Mouse (Mus musculus) testis, postnatal 14 days (tissue): ENCODE results near the gene Gm5294.

Source experiments
- DNase-seq: peaks from one replicate; pipeline ENCODE4 v3.0.0; 2021; ENCODE audit warnings: low spot score

Gm5294 gene

DNA sequence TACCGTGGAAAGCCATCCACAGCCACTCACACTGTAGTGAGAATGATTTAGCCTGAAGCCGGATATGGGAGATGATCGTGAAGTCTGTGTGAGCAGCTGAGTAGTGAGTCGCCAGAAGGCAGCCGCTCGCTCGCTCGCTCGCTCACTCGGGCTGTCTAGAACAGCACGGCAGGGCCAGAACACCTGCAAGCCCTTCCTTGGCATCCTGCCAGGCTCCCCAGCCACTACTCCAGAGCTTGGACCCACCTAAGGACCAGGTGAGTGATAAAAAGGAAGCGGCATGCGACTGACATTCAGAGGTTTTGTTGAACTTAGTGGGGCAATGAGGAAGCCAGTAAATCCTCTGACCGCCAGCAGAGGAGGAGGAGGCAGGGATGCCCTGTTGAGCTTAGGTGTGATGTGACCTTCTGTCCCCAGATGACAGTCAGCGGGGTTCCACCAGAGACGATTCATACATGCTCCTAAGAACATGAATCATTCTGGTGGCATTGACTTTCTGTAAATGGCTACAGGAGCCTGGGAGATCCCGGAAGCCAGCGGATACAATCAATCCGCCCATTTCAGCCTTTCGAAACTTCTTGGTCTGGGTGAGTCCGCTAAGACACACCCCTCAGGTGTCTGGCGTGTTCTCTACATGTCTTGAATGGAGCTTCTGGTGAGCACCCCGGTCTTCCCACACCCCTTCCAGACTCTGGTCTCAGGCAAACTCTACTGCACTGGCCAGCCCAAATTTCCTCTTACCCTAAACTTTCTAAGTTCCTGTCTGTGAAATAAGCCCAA is 30.0 kb downstream of the Gm5294 start:
- DNase-seq: no peak

DNA sequence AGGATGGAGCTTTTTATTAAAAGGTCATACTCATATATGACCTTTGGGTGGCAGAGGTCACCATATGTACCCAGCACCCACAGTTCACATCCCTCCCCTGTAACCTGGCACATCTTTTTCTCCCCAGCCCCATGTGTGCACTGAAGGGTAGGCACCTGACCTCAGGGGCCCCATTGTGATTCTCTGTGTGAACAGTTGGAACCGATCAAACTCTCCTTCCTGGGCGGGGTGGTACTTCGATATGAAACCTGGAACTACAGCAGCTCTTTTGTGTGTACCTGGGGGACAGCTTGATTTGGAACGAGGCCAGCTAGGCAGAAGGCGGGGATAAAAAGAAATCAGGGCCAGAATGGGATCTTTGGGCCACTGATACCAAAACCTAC is 30.6 kb downstream of the Gm5294 start:
- DNase-seq: no peak

DNA sequence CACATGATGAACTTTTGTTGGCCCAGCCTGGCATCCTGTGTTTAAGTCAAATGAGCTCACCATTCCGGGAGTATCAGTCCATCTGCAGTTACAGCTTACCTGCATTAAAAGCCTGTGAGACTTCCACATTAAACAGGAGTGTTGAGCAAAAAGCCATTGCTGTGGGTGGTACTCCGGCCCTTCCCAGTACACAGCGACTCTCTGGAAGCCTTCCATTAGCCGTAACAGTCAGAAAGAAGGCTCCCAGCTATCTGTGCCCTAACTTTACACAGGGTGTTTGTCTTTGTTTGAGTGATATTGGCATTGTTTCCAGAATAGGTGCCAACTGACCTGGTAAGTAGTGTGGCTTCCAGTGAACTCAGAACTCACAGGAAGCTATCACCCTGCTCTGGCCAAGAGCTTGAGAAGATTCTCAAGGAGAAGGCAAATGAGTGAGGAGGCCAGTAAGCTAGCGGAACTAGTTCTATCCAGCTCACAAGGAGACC is 31.5 kb downstream of the Gm5294 start:
- no peak for DNase-seq

DNA sequence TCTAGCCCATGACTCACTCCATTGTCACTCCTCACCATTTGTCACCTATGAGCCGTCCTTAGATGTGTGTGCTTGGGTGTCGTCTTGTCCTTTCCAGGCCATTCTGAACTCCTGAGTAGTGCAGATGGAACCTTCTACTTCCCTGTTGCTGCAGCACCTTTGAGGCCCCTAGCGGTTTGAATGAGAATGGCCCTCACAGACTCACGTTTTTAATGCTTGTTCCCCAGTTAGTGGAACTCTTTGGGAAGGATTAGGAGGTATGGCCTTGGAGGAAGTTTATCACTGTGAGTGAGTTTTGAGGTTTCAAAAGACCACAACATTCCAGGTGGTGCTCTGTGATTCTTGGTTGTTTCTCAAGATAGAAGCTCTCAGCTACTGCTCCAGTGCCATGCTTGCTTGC is 32.3 kb downstream of the Gm5294 start:
- DNase-seq: no peak

DNA sequence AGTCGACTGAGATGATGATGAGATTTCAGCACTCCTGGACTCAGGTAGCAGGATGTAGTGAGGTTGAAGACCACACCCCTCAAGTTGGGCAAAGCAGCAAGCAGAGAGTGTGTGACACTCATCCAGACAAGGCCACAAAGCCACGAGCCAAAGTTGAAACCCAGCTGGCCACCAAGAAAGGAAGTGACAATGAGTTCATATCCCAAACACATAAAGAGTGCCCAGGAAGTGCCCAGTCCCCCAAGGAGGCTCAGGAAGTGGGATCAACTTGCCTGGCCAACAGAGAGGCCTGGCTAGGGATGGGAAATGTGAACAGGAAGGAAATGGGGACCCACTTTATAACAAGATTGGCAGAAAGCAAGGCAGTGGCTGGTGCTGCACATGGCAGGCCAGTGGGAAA is 33.5 kb downstream of the Gm5294 start:
- DNase-seq: no peak

DNA sequence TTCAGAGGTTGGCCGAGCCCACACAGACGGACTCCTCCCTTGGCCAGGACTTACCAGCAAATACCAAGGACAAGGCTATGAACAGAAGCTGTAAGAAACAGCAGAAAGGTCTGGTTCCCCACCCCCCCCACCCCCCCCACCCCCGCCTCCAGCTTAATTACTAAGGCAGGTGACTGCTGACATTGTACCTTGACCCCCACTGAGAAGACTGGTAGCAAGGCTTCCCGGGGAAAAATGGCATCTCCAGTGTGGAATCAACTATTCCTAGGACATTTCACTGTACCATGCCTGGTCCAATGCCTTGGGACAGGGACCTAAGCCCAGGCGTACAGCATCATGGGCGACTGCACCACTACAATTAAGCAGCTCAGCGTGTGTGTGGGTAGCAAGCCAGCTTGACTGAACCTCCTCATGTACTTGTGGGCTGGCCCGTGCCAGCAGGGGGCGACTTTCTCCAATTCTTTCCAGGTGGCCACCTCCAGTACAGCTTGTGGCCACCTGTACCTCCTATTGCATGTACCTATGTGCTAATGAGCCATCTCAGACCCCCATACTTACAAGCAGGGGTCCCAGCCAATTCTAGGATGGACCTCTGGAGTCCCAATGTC is 37.2 kb downstream of the Gm5294 start:
- peak; percentile 42 for DNase-seq

DNA sequence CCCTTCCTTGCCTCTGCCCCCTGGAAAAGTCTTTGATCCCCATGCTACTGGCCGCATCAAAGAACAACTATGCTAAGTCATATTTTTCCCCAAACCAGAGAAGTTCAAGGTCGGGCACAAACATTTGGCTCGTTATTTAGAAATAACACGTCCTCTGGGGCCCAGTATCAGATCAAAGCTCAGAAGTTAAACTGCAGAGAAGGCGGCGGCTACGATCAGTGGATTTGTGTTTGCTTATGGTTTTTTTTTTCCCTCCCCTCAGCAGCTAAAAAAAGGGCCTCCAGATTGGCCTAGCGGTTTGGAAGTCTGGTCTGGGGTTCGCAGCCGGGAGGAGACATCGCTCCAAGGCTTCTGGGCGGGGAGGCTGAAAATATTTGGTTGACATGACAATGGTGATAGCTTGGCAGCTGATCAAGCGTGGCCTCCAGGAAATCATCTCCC is 38.0 kb downstream of the Gm5294 start:
- DNase-seq: no peak

DNA sequence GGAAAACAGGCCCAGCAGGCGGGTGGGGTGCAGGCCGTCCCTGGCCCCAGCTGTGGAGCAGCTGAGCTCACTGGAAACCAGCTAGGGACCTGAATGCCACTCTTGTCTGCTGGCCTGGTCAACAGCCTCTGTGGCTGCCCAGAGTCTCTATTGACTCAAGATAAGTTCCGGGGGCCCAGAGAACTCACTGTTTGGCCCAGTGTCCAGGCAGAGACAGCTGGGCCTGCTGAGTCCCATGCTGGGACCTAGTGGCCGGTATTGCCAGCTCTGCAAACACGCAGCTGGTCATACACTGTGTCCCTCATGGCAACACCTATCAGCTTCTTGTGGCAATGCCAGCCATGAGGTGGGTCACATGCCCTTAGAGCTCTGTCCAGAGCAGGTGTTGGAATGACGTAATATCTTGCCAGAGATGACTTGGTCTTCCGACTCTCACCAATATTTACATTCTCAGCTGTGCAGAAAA is 43.8 kb downstream of the Gm5294 start:
- no peak for DNase-seq

DNA sequence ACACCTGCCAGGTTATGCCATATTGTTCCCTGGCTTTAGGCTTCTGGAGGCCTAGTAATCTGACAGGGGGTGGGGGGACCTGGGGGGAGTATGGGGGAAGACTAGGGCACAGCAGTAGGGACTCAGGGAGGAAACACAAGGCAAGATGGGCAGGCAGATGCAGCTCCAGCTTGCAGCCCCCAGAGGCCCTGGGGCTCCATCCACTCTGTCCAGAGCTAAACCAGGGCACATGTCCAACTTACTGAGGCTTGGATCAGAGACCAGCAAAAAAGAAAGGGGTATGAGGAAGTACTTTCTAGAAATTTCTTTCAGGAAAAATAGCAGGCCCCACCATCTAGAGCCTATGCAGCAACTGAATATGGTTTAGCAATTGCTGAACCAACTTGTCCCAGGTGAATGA is 44.3 kb downstream of the Gm5294 start:
- DNase-seq: no peak

DNA sequence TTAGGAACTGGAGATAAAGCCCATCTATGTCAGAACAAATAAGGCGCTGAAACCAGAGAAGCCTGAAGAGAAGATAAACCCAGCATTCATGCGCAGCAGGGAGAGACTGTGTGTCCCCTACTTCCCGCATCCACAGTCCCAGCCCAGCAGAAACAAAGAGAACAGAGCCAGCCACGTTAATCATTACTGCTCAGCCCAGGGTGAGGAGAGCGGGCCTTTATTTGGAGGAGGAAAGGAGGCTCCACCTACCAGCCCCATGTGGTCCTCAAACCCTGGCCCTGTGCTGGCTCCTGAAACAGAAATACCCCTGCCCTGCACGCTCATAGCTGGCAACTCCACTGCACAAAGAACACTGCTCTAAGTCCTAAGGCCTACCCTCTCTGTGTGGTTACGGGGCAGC is 45.0 kb downstream of the Gm5294 start:
- no peak for DNase-seq

DNA sequence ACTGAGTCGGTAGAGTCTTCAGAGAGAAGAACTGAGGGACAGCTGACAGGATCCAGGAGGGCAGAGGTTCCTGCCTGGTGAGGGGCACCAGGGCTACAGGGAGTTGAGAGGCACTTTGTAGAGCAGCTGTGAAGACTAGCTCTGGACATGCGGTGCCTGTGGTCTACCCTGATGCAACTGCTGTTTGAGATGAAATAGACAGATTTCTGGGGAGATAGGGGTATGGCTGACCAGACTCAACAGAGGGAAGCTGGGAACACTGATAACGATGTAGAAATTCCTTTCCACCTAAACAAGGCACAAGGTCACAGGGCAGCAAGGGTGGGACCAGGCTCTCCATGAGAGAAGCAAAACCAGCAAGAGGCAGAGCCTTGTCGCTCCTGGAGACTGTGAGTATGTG is 45.8 kb downstream of the Gm5294 start:
- DNase-seq: no peak
